Mouse (Mus musculus): ENCODE measurements at regions not wholly inside any gene's neighbourhood (a gene's known extent, or its start where the extent isn't known, plus 50 kb on each side); places are given as distances from the start of the nearest gene placed in this dataset.

DNA sequence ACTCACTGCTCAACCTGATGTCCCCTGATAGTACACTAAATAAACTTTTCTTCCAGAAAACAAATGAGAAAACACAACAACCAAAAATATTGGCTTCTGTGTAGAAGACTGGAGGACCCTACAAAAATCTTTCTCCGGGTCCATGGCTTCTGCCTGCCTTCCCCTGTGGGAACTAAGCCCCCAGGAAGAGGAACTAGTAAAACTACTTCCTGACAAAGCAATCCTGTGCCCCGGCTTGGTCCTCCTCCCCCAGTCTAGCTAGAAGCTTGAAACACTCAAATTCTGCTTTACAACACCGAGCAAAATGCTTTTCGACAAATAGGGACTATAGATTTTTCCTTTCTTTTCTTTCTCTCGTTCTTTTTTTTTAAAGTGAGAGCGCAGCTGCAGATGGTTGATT lies 51.3 kb upstream of the Mki67 start:
- DNase-seq (ENCODE audit: low spot score in 2 of 2), result no peak

DNA sequence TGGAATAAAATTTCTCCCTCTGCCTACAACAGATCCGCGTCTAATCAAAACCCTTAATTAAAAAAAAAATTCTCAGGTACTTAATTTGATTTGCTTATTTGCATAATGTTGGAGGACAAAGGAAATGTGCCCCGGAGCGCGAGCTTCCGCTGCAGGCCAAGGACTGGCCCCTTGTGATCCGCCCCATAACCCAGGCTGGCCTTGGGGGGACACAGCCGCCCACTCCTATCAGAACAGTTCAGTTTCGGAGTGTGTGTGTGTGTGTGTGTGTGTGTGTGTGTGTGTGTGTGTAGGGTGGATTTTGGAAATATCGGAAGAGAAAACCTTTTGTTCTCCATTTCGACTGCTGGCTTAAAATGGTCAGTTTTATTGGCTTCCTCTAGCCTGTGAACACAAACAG lies 51.9 kb upstream of the Mki67 start:
- no peak for DNase-seq (ENCODE audit: low spot score in 2 of 2)

DNA sequence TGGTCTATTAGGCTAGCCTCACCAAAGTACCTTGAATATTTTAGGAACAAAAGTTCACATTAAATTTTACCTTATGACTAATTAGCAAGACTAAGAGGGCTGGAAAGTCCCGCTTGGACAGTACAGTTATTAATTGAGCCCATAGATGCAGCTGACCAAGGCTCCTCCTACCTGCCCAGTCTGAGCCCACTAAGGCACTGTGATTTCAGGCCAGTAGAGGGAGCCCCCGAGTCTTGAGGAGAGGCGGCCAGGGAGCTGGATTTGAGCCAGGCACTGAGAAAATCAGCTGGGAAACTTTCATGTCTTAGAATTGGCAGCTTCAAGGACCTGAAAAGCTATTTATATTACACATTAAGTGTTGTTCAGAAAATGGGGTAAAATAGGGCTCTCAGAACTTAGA lies 52.4 kb upstream of the Mki67 start:
- peak; percentile 47 to 74 for DNase-seq (ENCODE audit: low spot score in 2 of 2)

DNA sequence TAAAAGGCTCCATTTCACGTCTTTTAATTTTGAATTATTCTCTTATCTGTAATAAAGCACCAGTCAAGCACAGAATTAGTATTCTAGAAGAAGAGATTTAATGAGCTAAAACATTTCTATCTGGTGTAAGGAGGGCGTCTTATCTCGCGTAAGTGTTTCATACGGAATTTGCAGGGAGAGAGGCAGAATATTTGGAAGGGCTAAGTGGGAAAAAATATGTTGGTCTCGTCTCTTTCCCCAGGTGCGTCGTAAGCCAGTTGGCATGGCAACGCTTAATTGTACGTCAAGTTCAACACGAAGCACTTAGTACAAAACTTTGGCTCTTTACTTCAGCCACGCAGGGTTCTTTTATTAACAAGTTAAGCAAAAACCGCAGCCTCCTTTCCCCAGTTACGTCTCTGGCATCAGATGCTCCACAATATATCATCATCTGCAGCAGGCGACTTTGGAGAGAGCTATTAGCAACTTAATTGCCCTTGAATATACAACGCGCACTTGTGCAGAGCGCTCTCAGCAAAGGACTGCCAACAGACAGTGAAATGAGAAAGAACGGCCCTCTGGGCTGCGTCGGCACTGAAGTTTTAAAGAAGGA lies 53.0 kb upstream of the Mki67 start:
- no peak for DNase-seq (ENCODE audit: low spot score in 2 of 2)

DNA sequence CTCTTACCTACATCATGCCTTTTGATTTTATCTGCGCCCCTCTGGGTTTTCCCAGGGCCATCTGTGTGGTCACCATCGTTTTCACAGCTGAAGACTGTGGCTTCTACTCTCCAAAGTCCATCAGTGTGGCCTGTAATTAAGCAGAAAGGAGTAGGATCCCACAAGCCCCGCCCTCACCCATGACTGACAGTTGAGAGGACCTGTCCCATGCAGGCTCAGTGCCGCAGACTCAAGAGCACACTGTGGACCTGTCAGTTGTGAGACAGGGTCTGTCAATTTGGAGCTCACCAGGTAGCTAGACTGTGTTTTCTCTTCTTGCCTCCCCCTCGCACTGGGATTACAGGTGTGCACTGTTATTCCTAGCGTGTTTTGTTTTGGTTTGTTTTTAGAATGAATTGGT lies 53.9 kb upstream of the Mki67 start:
- DNase-seq (ENCODE audit: low spot score in 2 of 2), result no peak

DNA sequence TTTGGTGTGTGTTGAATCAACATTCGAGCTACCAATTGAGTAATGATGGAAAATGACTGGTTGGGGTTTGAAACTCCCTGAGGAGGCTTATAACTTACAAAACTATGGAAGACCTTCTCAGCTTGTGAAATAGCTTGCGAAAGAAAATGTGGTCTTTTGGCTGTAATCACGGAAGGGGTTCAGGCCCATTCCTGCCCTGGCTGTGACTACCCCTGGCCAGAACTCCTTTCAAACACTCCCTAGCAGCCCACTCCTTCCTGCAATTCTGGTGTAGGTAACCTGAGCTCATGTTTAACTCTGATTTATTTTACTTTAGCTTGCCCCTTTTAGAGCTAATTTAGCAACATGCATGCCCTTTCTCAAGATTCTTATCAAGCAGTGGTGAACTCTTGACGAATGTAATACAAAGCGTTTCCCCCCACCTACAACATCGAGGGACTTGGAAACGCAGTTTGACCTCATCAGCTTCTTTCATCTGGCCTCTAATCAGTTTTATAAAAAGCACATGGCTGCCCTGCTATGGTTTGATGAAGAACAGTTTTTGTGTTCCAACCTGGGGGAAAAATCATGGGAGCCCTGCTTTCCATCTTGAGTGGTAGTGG lies 59.8 kb upstream of the Mki67 start:
- DNase-seq (ENCODE audit: low spot score in 2 of 2), result no peak

DNA sequence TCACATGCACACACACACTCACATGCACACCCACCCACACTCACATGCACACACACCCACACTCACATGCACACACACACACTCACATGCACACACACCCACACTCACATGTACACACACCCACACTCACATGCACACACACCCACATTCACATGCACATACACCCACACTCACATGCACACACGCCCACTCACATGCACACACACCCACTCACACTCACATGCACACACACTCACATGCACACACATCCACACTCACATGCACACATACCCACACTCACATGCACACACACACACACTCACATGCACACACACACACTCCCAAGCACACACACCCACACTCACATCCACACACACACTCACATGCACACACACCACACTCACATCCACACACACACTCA lies 74.0 kb upstream of the Mki67 start:
- DNase-seq (ENCODE audit: low spot score in 2 of 2), result no peak

DNA sequence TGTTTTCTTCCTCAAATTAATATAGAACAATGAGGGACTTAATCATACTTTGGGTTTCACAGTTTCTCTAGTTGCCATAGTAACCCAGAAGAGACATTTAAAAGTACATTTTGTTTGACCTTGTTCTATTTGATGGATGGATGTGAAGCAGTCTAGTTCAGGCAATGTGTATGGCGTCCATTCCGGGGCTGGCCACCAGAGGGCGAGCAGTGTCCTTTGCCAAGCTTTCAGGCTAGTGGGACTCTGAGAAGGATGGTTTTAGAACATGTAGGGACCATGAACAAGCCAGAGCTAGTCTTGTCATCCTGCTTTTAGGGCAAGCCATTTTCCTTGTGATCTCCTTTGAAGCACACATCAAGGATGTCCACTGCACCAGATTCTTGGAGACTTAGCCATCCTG lies 74.8 kb upstream of the Mki67 start:
- peak; percentile 23 to 64 for DNase-seq (ENCODE audit: low spot score in 2 of 2)

DNA sequence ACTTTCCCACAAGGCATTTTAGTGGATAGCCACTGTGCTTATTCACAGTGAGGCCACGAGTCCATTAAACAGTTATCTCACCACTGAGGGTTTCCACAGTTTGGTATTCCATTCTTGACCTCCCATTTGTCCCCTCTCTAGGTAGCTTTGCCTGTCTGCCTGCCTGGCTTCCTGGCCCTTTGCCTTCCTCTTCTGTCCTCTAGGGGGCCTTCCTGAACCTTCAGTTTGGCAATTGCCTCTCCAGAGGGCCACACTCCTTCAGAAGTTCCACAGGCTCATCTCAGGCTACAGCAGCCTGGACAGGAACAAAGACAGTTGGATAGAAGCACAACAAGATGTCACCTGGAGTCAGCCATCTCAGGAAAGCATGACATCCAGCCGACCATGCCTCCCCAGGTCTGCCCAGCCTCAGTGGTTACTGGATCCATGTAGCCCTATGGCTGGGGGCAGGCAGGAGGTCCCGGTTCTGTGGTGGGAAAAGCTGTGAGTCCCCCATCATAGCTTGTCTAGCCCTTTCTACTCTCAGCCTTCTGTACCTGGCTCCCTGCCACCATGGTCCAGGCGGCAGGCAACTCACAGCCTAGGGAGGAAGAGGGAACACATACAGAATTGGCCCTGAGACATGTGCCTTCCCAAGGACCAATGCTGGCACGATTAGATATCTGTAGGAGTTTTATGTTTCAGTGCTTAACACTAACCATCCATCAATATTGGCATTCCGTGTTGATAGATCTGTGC lies 76.0 kb upstream of the Mki67 start:
- no peak for DNase-seq (ENCODE audit: low spot score in 2 of 2)

DNA sequence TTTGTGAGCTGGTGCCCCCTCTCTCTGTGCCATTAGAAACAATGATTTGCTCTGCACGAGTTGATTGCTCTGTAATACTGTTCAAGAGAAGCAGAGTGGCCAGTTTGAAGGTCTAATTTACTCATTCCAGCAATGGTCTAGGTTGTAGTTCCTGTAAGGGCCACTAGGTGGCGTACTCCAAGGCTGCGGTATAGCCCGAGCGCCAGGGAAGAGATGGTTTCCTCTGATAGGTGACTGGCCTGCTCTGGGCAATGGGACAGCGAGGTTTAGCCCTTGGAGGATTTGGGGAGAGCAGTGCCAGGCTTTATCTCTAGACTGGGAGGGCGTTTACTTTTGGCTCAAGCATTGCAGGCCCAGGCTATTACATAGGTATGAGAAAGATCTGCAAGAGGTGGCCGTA lies 76.8 kb upstream of the Mki67 start:
- DNase-seq (ENCODE audit: low spot score in 2 of 2), result peak in 1 of 2 experiments; percentile 13

DNA sequence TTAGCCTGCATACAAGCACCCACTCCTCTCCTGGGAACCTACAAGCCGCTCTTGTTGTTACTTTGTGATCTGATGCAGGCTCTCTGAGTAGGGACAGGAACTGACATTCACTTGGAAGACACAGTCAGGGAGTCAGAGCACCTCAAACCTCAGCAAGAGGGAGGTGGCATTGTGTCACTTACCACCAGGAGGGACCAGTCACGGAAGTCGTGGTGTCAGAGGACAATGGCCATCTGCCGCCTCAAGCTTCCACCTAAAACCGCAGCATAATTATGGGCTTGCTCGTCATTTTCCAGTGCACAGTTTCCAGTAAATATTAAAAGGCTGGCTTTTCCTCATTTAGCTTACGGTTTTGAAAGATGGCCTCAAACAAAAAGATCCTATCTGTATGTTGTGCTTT lies 78.1 kb upstream of the Mki67 start:
- DNase-seq (ENCODE audit: low spot score in 2 of 2), result no peak

DNA sequence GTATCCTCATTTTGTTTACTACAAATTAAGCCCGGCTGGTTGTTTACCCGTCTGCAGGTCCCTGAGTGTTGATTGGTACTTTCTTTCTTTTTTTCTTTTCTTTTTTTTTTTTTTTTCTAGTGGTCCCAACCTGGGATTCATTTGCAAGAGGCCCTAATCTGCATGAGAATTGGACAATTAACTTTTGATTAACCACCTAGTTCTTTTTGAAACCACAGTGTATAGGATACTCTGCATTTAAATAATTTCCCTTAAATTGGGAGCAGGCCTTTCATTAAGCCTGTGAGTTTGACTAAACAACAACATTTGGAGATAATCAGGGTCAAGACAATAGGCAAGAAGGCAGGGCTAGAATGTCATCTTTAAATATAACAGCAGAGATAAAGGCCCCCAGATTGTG lies 78.5 kb upstream of the Mki67 start:
- no peak for DNase-seq (ENCODE audit: low spot score in 2 of 2)

DNA sequence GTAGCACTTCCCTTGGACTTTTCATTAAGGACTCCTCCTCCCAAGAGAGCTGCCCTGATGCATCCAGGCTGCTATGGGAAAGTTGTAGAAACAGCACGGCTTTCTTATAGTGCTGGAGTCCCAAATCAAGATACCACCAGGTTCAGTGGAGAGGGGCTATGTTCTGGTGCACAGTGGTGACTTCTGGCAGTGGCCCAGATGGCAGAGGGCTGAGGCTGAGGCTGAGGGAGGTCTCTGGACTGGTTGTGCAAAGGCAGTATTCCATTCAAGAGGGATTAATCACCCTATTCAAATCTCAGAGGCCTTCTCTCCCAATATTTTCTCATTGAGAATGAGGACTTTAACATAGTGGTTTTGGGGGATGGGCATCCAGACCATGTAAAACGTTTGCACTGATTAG lies 82.3 kb upstream of the Mki67 start:
- DNase-seq (ENCODE audit: low spot score in 2 of 2), result no peak

DNA sequence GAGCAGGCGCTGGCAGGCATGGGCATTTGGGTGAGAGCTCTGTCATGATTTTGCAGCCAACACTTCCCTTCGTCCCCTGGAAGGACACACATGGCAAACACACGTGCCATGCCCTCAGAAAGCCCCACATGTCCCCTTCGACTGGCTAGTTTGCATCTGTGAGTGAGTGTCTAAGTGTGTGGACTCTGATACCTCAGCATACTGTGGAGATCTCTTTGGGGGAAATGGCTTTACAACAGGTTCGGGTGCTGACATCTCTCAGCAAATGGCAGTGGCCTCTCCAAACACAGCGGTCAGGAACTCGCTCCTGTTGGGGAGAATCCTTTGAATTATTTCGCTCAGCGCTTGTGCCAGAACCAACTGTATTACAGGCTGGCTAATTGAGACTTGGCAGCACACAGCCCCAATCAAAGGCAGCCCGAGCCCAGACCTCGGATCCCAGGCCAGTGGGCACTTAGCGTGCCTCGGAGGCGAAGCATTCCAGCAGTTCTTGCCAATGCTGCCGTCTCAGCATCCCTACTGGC lies 86.5 kb upstream of the Mki67 start:
- peak; percentile 27 to 38 for DNase-seq (ENCODE audit: low spot score in 2 of 2)

DNA sequence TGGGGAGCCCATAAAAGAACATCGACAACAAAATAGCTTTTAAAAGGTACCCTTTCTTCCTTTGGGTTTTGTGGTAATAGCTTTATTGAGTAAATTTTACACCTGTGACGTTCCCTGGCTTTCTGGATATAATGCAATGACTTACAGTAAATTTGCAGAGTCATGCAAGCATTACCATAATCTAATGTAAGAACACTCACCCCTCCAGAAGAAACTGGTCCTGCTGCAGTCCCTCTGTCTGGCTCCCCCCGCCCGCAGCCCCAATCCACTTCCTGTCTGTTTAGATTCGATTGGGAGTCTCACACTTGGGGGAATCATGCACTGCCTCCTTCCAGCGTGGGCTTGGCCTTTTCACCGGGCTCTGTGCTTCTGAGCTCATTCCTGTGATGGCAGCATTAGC lies 88.6 kb upstream of the Mki67 start:
- no peak for DNase-seq (ENCODE audit: low spot score in 2 of 2)

DNA sequence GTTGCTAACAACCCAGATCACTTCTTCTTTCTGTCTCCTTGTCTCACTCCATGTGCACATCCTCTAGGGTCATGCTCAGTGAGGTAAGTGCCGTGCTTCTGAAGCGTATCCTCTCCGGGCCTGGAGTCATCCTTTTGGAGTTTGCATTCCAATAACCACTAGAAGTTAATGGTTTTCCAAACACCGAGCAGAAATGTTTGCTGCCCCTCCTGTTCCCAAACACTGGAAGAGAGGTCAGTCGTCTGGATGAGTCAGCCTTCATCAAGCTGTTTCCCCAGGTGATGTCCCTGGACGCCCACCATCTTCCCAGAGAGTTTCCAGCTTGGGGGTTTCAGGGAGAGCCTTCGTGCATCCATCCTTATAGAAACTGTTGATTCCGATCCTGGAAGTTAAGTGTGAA lies 90.0 kb upstream of the Mki67 start:
- DNase-seq (ENCODE audit: low spot score in 2 of 2), result no peak

DNA sequence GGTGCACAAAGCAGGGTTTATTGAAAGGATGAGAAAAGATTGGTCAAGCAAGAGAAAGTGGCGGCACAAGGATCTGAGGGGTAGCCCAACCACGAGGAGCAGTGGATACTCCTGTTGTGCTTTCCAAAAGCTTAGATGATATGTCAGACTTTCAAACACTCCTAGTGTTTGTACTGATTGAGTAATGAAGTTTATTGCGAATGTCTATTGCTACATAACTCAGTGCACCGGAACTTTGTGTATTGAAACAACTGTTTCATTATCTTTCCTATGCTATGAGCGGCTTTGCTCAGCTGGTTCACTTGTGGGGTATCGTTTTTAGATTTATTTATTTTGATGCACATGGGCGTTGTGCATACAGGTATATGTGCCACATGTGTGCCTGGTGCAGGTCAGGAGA lies 90.5 kb upstream of the Mki67 start:
- DNase-seq (ENCODE audit: low spot score in 2 of 2), result no peak

DNA sequence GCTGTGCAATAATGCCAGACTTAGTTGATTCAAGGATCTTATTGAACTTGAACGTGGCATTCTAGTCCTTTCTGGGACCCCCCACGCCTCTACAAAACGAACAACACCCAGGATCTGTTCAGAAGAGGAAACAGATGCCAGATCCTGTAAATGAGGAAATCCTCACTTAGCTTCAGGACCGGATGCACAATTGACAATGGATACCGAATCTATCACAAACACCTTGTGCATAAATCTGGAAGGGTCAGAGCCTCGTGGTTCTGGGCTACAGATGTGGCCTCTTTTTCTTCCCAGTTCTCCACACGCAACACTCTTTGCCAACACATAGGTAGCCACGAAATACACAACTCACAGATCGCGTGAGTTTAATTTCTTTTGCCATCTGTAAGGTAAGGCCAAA lies 93.0 kb upstream of the Mki67 start:
- DNase-seq (ENCODE audit: low spot score in 2 of 2), result no peak

DNA sequence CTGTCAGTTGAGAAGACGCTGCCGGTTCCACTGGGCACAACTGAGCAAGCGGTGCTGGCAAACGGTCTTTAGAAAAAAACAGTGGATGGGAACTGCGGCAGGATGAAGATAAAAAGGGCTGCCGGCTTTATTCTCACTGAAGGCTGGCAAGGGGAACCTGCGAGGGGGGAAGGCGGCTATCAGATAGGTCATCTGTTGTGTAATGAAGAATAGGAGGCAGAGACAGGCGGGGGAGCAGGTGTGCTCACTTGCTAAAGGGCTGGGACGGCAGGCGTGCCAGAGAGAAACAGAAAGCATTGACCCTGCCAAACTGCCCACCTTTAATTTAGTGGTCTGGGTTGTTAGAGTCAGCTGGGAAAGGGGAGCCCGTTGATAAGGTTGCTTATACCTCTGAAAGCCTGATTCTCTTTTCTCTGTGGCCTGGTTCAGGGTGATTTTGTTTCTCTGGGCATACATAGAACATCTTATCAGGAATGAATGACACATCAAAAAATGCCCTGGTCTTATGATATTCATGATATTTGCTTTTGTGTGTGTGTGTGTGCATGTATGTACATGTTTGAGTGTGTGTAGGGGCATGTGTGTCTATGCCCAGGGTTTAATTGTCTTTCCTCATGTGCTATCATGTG lies 93.7 kb upstream of the Mki67 start:
- DNase-seq (ENCODE audit: low spot score in 2 of 2), result no peak

DNA sequence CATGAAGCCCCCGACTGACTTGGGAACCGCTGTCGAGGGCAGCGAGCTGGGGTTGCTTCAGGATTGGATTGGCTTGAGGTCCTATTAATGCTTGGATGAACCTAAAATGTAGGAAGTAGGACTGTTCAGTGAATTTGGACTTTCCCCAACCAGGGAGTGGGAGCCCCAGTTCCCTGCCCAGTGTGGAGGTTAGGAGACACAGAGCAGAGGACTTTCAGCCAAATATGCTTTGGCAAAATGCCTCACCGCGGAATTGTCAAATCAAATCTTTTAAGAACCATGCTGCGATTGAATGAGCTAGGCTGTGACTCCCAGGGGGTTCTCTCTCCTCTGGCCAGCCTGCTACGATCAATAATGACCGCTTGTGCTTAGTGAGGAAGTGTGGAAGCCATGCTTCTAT lies 94.8 kb upstream of the Mki67 start:
- no peak for DNase-seq (ENCODE audit: low spot score in 2 of 2)

DNA sequence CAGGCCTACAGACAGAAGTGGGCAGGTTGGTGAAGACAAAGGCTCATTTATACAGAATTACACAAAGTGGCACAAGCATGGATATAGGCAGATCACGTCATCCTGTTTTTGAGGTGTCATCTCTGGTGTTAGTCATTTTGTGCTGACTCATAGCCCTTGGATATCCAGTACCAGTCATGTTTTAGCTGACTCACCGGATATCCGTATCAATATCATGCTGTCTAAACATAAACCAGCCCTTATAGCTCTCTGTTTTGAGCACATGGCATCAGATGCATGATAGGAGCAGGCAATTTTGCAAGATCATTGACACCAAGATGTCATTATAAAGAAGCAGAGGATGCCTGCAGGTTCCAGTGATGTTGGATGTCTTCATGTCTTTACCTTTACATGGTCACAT lies 97.5 kb upstream of the Mki67 start:
- no peak for DNase-seq (ENCODE audit: low spot score in 2 of 2)

DNA sequence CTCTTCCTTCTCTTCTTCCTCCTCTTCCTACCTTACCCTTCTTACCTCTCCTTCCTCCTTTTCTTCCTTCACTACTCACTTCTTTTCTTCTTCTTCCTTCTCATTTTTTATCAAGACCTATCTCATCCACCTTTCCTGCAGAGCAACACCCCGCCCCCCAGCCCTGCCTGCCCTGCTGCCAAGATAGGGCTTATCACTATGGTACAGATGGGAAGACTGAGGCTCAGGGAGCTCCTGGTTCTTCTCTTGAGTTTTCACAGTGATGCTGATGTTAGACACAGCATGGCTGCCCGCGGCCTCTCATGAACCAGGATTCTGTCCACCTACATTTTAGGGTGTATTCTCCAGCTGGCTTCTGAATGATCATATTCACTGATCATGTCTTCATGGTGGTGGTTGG lies 100.0 kb upstream of the Mki67 start:
- no peak for DNase-seq (ENCODE audit: low spot score in 2 of 2)

DNA sequence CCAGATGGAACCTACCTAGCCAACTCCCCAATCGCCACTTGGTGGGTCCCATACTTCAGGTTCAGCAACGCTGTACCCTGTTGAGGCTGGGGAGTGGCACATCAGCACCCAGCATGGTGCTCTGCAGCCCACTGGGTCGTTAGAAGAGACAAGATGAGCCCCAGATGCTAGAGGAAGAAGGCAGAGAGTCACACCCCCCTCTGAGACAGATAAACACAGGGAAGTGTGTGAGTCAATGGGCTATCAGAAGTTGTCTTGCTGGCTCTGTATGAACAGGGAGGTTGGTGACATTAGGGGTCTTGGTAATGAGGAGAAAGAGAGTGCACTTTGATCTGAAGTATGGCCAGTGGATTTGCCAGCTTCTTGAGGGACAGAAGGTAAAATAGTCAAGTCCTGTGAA lies 101.7 kb upstream of the Mki67 start:
- no peak for DNase-seq (ENCODE audit: low spot score in 2 of 2)

Data from frontal cortex, postnatal 10 days (tissue).